In the genomic region with DNA sequence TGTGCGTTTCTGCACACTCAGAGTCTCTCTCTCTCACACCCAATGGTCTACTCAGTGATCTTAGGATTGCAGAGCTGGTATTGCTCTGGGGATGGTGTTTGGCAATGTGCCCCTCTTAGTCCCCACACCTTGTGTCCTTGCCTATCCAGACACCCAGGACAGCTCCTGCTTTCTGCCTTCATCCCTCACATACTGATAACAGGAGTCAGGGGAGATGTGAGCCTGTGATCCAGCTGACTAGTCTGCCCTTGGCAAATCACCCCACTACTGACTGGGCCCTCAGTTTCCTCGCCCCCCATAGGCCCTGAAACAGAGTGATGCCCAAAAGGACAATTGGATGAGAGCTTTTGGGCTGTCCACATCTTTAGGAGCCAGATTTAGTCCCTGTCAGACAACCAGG, we compare ENCODE assay signal across 21 mouse cellular contexts. TPM values are rescaled to one million over a fixed set of nuclear protein-coding genes. Genes with fewer than 3 reads are reported as not detected.
A peak's percentile ranks its signal among the peaks of the same experiment; 100 is the strongest.
DNase-seq lines count a peak whose midpoint lies in the region; ATAC-seq and TF ChIP-seq lines count a peak whose summit lies in the region.
"Had no signal": no experiment of that assay in that cellular context is flagged by ENCODE, and none has a peak within 500 bp of the region (broad histone marks: within the 10 kb centered on the region; RNA-seq: fewer than 3 reads in every experiment).

No protein-coding gene starts in this region.

- no peaks in the 10 kb centered on the region for H3K27me3 ChIP-seq in liver, embryonic 16.5 days (ENCODE audit: control insufficient read depth, insufficient read depth, low read depth, low read length)
- H3K27me3 ChIP-seq in kidney, embryonic 16.5 days (ENCODE audit: insufficient read depth, low read length): no peaks in the 10 kb centered on the region
- H3K27me3 ChIP-seq in midbrain, embryonic 11.5 days (ENCODE audit: control insufficient read depth, insufficient read depth, low read length): no peaks in the 10 kb centered on the region
- H3K27me3 ChIP-seq: embryonic facial prominence, embryonic 15.5 days; hindbrain, embryonic 15.5 days; limb, embryonic 13.5 days had no signal

- H3K4me2 ChIP-seq in liver, embryonic 16.5 days (ENCODE audit: low read depth, low read length): peak overlapping the region; percentile 57
- no peak overlapping the region for H3K4me2 ChIP-seq in kidney, embryonic 16.5 days (replicated peaks; ENCODE audit: low read depth, low read length)
- no peak overlapping the region for H3K4me2 ChIP-seq in midbrain, embryonic 11.5 days
- H3K4me2 ChIP-seq: embryonic facial prominence, embryonic 15.5 days; limb, embryonic 13.5 days; lung, embryonic 14.5 days had no signal

- no peaks in the 10 kb centered on the region for H3K9me3 ChIP-seq in liver, embryonic 16.5 days (replicated peaks; ENCODE audit: control insufficient read depth, low read length)
- no peaks in the 10 kb centered on the region for H3K9me3 ChIP-seq in kidney, embryonic 16.5 days (ENCODE audit: low read length)
- H3K9me3 ChIP-seq in midbrain, embryonic 11.5 days (ENCODE audit: control insufficient read depth, low read length): no peaks in the 10 kb centered on the region
- H3K9me3 ChIP-seq: embryonic facial prominence, embryonic 15.5 days; heart, embryonic 10.5 days; hindbrain, embryonic 15.5 days; limb, embryonic 13.5 days had no signal

- no peak overlapping the region for H3K4me3 ChIP-seq in gastrocnemius, adult 2 months
- peak overlapping the region; percentile 38 for H3K4me3 ChIP-seq in bone marrow, adult 2 months (replicated peaks; ENCODE audit: control insufficient read depth, low read depth, low read length)
- H3K4me3 ChIP-seq in liver, embryonic 16.5 days (ENCODE audit: low read depth, low read length): peak overlapping the region; percentile 77
- no peak overlapping the region for H3K4me3 ChIP-seq in kidney, embryonic 16.5 days (ENCODE audit: low read length)
- H3K4me3 ChIP-seq in midbrain, embryonic 11.5 days (ENCODE audit: low read depth, low read length): no peak overlapping the region
- H3K4me3 ChIP-seq: embryonic facial prominence, embryonic 15.5 days; heart, embryonic 10.5 days; hindbrain, embryonic 15.5 days; limb, embryonic 13.5 days had no signal

- DNase-seq in gastrocnemius, adult 2 months: peak; percentile 11
- DNase-seq in gastrocnemius, postnatal 36 days: no peak
- peak; percentile 54 for DNase-seq in liver
- DNase-seq in midbrain, embryonic 11.5 days (ENCODE audit: low spot score, missing footprints): no peak

- 62% methylated on average over 2 of the region's 2 CpGs for WGBS in bone marrow, adult 2 months
- WGBS in liver, embryonic 16.5 days (ENCODE audit: insufficient replicate concordance): 52% methylated on average over 2 of the region's 2 CpGs
- WGBS in kidney, embryonic 16.5 days: 67% methylated on average over 2 of the region's 2 CpGs
- WGBS in midbrain, embryonic 11.5 days: 61% methylated on average over 2 of the region's 2 CpGs

- peak; percentile 9; the same call in 1 of the 2 replicates for ATAC-seq in liver, embryonic 16.5 days (ENCODE audit: low read depth)
- no peak for ATAC-seq in kidney, embryonic 16.5 days (ENCODE audit: low FRiP score, low TSS enrichment)
- ATAC-seq in midbrain, embryonic 11.5 days (ENCODE audit: low FRiP score): no peak
- ATAC-seq: midbrain, embryonic 16.5 days had no signal

- H3K9ac ChIP-seq in liver, embryonic 16.5 days (ENCODE audit: low read depth, low read length): peak overlapping the region; percentile 67
- H3K9ac ChIP-seq in kidney, embryonic 16.5 days (replicated peaks; ENCODE audit: low read length): no peak overlapping the region
- H3K9ac ChIP-seq in midbrain, embryonic 11.5 days (ENCODE audit: low read length): no peak overlapping the region
- H3K9ac ChIP-seq: embryonic facial prominence, embryonic 15.5 days; hindbrain, embryonic 15.5 days; limb, embryonic 13.5 days; lung, embryonic 14.5 days had no signal

- H3K36me3 ChIP-seq in liver, embryonic 16.5 days (ENCODE audit: control insufficient read depth, insufficient read depth): peaks cover 20% of the 10 kb centered on the region
- H3K36me3 ChIP-seq in kidney, embryonic 16.5 days (ENCODE audit: insufficient read depth, low read length): peaks cover 18% of the 10 kb centered on the region
- no peaks in the 10 kb centered on the region for H3K36me3 ChIP-seq in midbrain, embryonic 11.5 days (ENCODE audit: control insufficient read depth, insufficient read depth, low read length)

- no peak for TF ChIP-seq CTCF in gastrocnemius, adult 2 months (IDR thresholded peaks at IDR 0.05)
- TF ChIP-seq CTCF in bone marrow, adult 2 months (IDR thresholded peaks at IDR 0.05; ENCODE audit: control insufficient read depth, insufficient read depth, low read length): no peak

- no peak overlapping the region for H3K27ac ChIP-seq in gastrocnemius, adult 2 months
- 0 out of 2 replicates have a peak overlapping the region, but pooled peaks have one; percentile 38 for H3K27ac ChIP-seq in bone marrow, adult 2 months (ENCODE audit: control insufficient read depth, insufficient read depth, low read depth, low read length, poor library complexity)
- peak overlapping the region; percentile 74 for H3K27ac ChIP-seq in liver, embryonic 16.5 days (ENCODE audit: low read length)
- H3K27ac ChIP-seq in kidney, embryonic 16.5 days (ENCODE audit: low read length): no peak overlapping the region
- H3K27ac ChIP-seq in midbrain, embryonic 11.5 days (ENCODE audit: low read depth, low read length): no peak overlapping the region
- H3K27ac ChIP-seq: embryonic facial prominence, embryonic 15.5 days; heart, embryonic 10.5 days; hindbrain, embryonic 15.5 days; limb, embryonic 13.5 days had no signal

- intact Hi-C loops in gastrocnemius, adult 2 months (cut with DNase I): no loop called here
- intact Hi-C loops in gastrocnemius, postnatal 36 days (cut with DNase I): no loop called here

- peaks cover 1% of the 10 kb centered on the region; the same call in 1 of the 2 replicates for H3K4me1 ChIP-seq in bone marrow, adult 2 months (ENCODE audit: control insufficient read depth, insufficient read depth, low read length)
- peaks cover 33% of the 10 kb centered on the region for H3K4me1 ChIP-seq in liver, embryonic 16.5 days (ENCODE audit: control insufficient read depth, low read depth, low read length)
- no peaks in the 10 kb centered on the region for H3K4me1 ChIP-seq in kidney, embryonic 16.5 days (ENCODE audit: insufficient read depth, low read length)
- no peaks in the 10 kb centered on the region for H3K4me1 ChIP-seq in midbrain, embryonic 11.5 days (ENCODE audit: control insufficient read depth, insufficient read depth, low read length)
- H3K4me1 ChIP-seq: embryonic facial prominence, embryonic 15.5 days; hindbrain, embryonic 15.5 days; limb, embryonic 13.5 days had no signal

- no peak for TF ChIP-seq POLR2A in bone marrow, adult 2 months (IDR thresholded peaks at IDR 0.05; ENCODE audit: borderline replicate concordance, control insufficient read depth, low read depth, low read length)

RNA-seq across cellular contexts. Expression of a gene that starts 0.7 kb away (rescaled TPM):
- under 1 TPM; 0.08 to 0.31 TPM for total RNA-seq in gastrocnemius, adult 2 months (2021)
- total RNA-seq in gastrocnemius, postnatal 36 days (2021): under 1 TPM in 1 of 2 experiments, not detected in 1; 0.47 TPM
- polyA plus RNA-seq in bone marrow, adult 2 months (2011; ENCODE audit: insufficient read depth, insufficient read length, low replicate concordance, missing spikeins): 47.8 and 48.7 TPM in 2 replicates
- polyA plus RNA-seq in liver, embryonic 16.5 days (2015; fragmentation: Nextera tagmentation; extraction: Ambion mirVana): 26.2 and 26.9 TPM in 2 replicates
- polyA plus RNA-seq in kidney, embryonic 16.5 days (2015; fragmentation: Nextera tagmentation; extraction: Ambion mirVana): 0.19 and 0.21 TPM in 2 replicates
- 0.11 and 0.34 TPM in 2 replicates for polyA plus RNA-seq in midbrain, embryonic 11.5 days (2014; fragmentation: Nextera tagmentation; extraction: Ambion mirVana)
- polyA plus RNA-seq: intestine, embryonic 14.5 days; limb, embryonic 13.5 days; lung, embryonic 14.5 days had no signal

RNA-seq across cellular contexts. Expression of a gene that starts 27.2 kb away (rescaled TPM):
- not detected for total RNA-seq in gastrocnemius, adult 2 months (2021)
- total RNA-seq in gastrocnemius, postnatal 36 days (2021): not detected
- polyA plus RNA-seq in bone marrow, adult 2 months (2011; ENCODE audit: insufficient read depth, insufficient read length, low replicate concordance, missing spikeins): 1.7 TPM in 1 of 2 replicates, not detected in the other
- not detected in 2 replicates for polyA plus RNA-seq in liver, embryonic 16.5 days (2015; fragmentation: Nextera tagmentation; extraction: Ambion mirVana)
- 0.20 TPM in 1 of 2 replicates, not detected in the other for polyA plus RNA-seq in kidney, embryonic 16.5 days (2015; fragmentation: Nextera tagmentation; extraction: Ambion mirVana)
- polyA plus RNA-seq in midbrain, embryonic 11.5 days (2014; fragmentation: Nextera tagmentation; extraction: Ambion mirVana): not detected in 2 replicates
- total RNA-seq: layer of hippocampus, adult 18-20 months; layer of hippocampus, postnatal 36 days; left cerebral cortex, postnatal 25 days had no signal
- polyA plus RNA-seq: forebrain, embryonic 11.5 days; heart, embryonic 10.5 days; hindbrain, embryonic 15.5 days; limb, embryonic 13.5 days; lung, embryonic 14.5 days; midbrain, embryonic 16.5 days; stomach, embryonic 14.5 days had no signal

RNA-seq across cellular contexts. Expression of a gene that starts 57.4 kb away (rescaled TPM):
- not detected for total RNA-seq in gastrocnemius, adult 2 months (2021)
- total RNA-seq in gastrocnemius, postnatal 36 days (2021): under 1 TPM in 1 of 2 experiments, not detected in 1; 0.96 TPM
- 0.88 and 4.3 TPM in 2 replicates for polyA plus RNA-seq in bone marrow, adult 2 months (2011; ENCODE audit: insufficient read depth, insufficient read length, low replicate concordance, missing spikeins)
- not detected in 2 replicates for polyA plus RNA-seq in liver, embryonic 16.5 days (2015; fragmentation: Nextera tagmentation; extraction: Ambion mirVana)
- polyA plus RNA-seq in kidney, embryonic 16.5 days (2015; fragmentation: Nextera tagmentation; extraction: Ambion mirVana): not detected in 2 replicates
- polyA plus RNA-seq in midbrain, embryonic 11.5 days (2014; fragmentation: Nextera tagmentation; extraction: Ambion mirVana): not detected in 2 replicates
- total RNA-seq: layer of hippocampus, adult 18-20 months; layer of hippocampus, postnatal 36 days had no signal
- polyA plus RNA-seq: cerebellum, adult 2 months; embryonic facial prominence, embryonic 15.5 days; forebrain, embryonic 11.5 days; heart, embryonic 10.5 days; hindbrain, embryonic 15.5 days; limb, embryonic 13.5 days; lung, embryonic 14.5 days; midbrain, embryonic 16.5 days; neural tube, embryonic 14.5 days had no signal

Comparison
In these comparisons a context has a peak if more than half of its experiments do, and no peak if none do; other contexts are left out.
1. DNase-seq: peak in gastrocnemius, adult 2 months (single experiment) and liver (single experiment); none in gastrocnemius, postnatal 36 days (0 of 2) and midbrain, embryonic 11.5 days (single experiment).
2. H3K27ac ChIP-seq: peak in bone marrow, adult 2 months (single experiment) and liver, embryonic 16.5 days (single experiment); none in gastrocnemius, adult 2 months (single experiment), kidney, embryonic 16.5 days (single experiment) and midbrain, embryonic 11.5 days (single experiment).
3. H3K4me3 ChIP-seq: peak in bone marrow, adult 2 months (single experiment) and liver, embryonic 16.5 days (single experiment); none in gastrocnemius, adult 2 months (single experiment), kidney, embryonic 16.5 days (single experiment) and midbrain, embryonic 11.5 days (single experiment).
4. RNA of a gene that starts 0.7 kb away (polyA plus RNA-seq): 47.8 to 48.7 TPM in bone marrow, adult 2 months and 26.2 to 26.9 TPM in liver, embryonic 16.5 days; 0.11 to 0.34 TPM in midbrain, embryonic 11.5 days and 0.19 to 0.21 TPM in kidney, embryonic 16.5 days; every median in the first group is over 10 times any median in the second.